Mouse (Mus musculus) embryonic fibroblast, embryonic 13.5 days (primary cell): ENCODE measurements around the gene Tmem107.

Experiments used
- CTCF ChIP-seq: IDR thresholded peaks from 2 replicates; pipeline ENCODE4 v1.5.1; 2011; ENCODE audit warnings: mild to moderate bottlenecking, control low read depth, low read length, moderate library complexity, borderline replicate concordance; ENCODE audit not compliant: insufficient read depth
- POLR2A ChIP-seq: IDR thresholded peaks from 2 replicates; pipeline ENCODE4 v1.6.1; 2011; ENCODE audit warnings: low read depth, mild to moderate bottlenecking, control low read depth, low read length, moderate library complexity

- TF ChIP-seq POLR2A (no peak), CTCF (peak; percentile 29; the same call in 1 of the 2 replicates)
These were observed 3.6 kb upstream of the Tmem107 start for GRCm38 (mm10) chr11:69066956-69067355.
